Mouse (Mus musculus) right cerebral cortex, postnatal 14 days (tissue): ENCODE measurements around the gene Map10.

ENCODE experiments used
- DNase-seq: peaks from one replicate; pipeline ENCODE4 v3.0.0; 2022

Gene Map10

GRCm38 (mm10) chr8:125670906-125671305 is 1.3 kb downstream of the Map10 start:
- DNase-seq: no peak

- no peak for DNase-seq
These were observed 1.8 kb downstream of the Map10 start for GRCm38 (mm10) chr8:125671371-125671770.

DNA sequence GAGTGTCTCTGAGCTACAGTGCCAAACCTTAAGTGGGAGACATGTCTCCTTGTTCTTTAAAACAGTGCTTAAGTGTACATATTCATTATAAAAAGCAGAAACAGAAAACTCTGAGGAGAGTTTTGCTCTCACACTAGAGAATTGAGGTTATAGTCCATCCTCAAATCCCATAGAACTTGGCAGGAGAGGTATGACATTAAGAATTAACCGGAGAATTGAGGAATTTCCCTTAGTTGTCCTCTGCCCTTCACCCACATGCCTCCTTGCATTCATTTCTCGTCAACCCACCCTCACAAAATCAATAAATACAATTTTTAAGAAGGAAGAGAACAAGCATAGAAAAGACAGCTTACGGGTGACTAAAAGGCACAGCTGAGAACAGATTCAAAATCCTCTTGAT is 6.2 kb downstream of the Map10 start:
- no peak for DNase-seq

DNA sequence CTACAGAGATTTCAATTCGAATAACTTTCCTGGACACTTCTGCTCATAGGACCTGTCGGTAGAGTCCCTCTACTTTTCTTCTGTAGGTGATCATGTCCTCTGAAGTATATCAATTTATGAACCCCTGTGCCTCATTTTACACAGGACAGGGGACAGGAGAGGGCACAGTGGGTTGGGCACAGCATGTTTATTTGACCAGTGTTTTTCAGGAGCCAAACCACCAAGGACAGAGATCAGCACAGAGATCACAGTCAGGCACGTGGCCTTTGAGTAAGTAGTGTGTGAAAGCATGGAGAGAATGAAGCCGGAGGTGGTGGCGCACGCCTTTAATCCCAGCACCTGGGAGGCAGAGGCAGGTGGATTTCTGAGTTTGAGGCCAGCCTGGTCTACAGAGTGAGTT is 7.9 kb downstream of the Map10 start:
- no peak for DNase-seq

- no peak for DNase-seq
These were observed 9.4 kb downstream of the Map10 start for GRCm38 (mm10) chr8:125678854-125679648.

DNA sequence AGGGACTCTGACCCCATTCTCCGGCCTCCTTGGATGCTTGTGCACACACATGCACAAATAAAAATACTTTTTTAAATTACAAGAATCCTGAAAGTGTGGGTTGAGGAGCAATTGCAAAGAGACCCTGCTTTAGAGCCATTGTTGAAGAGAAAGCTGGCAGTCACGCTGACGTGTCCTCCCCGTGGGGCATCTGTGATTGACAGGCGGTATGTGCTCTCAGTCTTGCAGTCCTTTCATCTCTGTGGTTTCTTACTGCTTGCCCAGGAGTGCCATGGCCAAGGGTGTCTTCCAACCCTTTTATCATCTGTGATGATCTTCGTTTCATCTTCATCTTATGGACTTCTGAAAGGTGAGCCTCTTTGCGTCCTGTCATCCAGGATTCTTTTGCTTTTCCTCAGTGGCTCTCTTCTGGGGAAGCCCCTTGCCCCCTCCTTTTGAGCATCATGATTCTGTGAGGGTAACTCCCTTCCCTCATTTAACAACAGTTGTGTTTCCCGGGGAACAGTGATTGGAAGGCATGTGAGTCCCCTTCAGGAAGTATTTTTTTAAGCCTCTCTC is 11.3 kb downstream of the Map10 start:
- no peak for DNase-seq

GRCm38 (mm10) chr8:125685216-125685760 is 15.7 kb downstream of the Map10 start:
- DNase-seq: no peak

- no peak for DNase-seq
These were observed 16.7 kb downstream of the Map10 start for GRCm38 (mm10) chr8:125686221-125686865.

- no peak for DNase-seq
These were observed 20.7 kb downstream of the Map10 start for GRCm38 (mm10) chr8:125690166-125690915.

- DNase-seq: no peak
These were observed 21.3 kb downstream of the Map10 start for GRCm38 (mm10) chr8:125690961-125691360.

DNA sequence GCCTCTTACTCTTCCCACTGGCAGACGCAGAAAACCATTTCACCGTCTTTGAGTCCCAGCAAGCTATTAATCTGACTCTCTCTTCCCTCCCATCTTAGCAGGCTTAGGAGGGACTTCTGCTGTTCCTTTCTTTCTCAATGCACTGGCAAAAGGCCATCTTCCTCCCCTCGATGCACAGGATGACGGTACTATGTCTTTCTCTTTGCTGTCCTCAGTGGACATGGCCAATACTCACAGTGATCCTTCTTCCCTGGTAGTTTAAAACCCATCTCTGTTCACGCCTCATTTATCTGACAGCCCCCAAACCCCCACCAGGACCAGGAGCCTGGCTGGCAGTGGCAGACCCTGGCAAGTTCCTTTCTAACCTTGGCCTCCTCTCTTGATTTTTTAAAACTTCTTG is 22.8 kb downstream of the Map10 start:
- no peak for DNase-seq

DNA sequence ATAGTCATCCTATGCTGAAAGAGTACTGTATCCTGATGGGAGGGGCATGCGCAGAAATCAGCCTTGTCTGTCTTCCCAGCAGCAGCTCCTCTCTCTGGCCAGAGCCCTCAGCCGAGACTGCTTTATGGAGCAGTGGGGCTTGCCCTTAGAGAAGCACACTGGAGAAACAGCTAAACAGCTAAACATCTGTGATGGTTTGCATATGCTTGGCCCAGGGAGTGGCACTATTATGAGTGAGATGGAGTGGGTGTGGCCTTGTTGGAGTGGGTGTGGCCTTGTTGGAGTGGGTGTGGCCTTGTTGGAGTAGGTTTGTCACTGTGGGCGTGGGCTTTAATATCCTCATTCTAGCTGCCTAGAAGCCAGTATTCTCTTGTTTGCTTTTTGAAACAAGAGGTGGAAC is 23.6 kb downstream of the Map10 start:
- DNase-seq: no peak

DNA sequence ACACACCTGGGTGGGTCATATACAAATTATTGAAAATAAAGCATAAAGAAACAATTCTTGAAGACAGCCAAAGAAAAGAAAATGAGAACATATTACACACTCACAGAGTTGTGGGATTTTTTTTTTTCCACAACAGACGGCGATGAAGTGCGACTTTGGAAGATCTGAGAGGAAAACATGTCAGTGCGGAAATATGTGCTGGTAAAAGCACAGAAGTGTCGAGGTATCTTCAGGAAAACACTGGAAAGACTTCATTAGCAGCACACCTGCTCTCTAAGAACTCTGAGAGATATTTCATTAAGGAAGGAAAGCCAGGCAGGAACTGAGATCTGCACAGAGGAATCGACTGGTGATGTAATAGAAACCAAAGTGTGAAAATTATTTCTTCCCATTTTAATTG is 26.3 kb downstream of the Map10 start:
- no peak for DNase-seq

- no peak for DNase-seq
These were observed 29.9 kb downstream of the Map10 start for GRCm38 (mm10) chr8:125699391-125700025.

DNA sequence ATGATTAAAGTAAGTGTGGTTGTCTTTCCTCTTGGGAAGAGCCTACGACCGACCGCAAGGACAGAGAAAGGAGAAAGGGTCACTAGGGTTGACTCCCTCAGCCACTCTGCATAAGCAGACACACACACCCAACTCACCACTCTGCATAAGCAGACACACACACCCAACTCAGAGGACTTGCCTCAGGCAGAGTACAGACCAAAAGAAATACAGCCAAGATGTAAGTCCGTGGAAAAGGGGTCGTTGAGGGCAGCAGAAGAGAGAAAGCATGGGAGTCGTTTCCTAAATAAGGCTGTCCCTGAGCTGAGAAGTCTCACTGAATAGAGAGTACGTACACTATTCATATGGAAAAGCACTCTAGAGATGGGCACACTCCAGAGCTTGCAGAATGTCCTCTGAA is 30.8 kb downstream of the Map10 start:
- DNase-seq: no peak

- DNase-seq: no peak
These were observed 33.4 kb downstream of the Map10 start for GRCm38 (mm10) chr8:125702868-125703473.

GRCm38 (mm10) chr8:125704434-125704833 is 34.8 kb downstream of the Map10 start:
- DNase-seq: no peak

DNA sequence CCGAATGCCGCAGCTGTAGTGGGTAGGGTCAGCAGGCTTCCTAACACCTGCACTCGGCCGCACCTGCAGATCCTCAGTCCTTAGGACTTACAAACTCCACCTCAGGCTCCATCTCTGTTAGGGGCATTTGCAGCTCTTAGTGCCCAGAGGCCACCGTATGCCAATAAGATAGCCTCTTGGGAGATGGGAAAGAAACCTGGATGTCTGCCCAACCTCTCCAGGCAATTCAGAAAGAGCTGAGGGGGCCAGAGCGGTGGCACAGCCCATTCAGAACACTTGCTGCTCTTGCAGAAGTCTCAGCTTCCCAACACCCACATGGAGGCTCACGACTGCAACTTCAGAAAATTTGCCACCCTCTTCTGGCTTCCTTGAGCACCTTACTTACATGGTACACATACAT is 36.2 kb downstream of the Map10 start:
- no peak for DNase-seq

DNA sequence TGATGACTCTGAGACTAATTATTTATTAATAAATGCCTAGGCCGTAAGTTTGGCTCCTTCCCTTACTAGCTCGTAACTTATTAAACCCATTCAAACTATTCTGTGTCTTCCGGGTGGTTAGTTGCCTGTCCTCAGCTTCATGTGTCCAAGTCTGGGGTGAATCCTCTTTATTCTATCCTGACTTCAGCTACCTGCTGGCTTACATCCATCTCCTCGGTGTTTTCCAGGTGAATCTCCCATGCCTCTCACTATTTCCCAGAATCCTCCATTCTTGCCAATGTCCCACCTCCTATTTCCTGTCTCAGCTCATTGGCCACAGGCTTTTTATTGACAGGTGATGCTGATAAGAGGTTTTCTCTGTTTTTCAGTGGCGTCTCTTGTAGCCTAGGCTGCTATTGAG is 39.6 kb downstream of the Map10 start:
- no peak for DNase-seq

GRCm38 (mm10) chr8:125711514-125711913 is 41.9 kb downstream of the Map10 start:
- DNase-seq: no peak

- DNase-seq: no peak
These were observed 46.6 kb downstream of the Map10 start for GRCm38 (mm10) chr8:125716211-125716610.

DNA sequence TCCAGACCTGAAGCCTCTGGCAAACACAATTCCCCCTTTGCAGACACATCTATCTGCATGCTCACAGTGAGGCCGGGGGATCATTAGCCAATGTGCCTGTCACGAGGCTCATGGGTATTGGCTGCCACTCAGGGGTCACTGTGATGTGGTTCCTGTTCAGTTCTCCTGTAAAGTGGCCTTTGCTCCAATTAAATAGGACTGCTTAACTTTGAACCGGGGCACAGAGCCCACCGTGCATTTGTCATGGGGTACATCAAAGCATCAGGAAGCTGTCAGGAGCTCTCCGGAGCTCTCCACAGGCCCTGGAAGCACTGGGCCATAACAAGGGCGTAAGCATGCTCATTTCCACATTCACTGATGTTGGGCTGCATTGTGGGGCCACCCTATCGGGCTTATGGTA is 47.0 kb downstream of the Map10 start:
- DNase-seq: no peak
